Mouse (Mus musculus): ENCODE results near the gene Aldh3a2.

DNA sequence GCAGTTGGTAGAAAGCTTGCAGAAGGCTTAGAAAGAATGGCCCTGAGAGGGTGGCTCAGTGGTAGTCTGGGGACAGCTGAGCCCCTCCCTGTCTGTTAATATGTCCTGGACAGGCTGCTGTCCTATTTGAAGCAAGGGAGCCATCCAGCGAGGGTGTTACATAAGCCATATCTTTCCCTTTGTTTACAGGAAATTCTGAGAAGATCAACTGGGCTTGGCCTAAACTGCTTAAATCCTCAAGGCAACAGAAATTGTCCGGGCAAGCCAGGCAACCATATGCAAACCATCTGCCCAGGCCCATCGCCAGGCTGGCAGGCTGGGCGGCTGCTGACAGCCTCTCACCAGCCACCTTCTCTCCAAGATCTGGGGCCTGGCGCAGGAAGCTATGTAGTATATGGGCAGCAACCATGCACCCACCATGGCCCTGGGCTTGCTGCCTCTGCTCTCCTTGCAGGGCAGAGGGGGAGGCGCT lies 41.3 kb downstream of the Aldh3a2 start:
- TF ChIP-seq MAFK (IDR thresholded peaks at IDR 0.05; ENCODE audit: insufficient read depth, low read depth, low read length) (no peak), CHD2 (IDR thresholded peaks at IDR 0.05; ENCODE audit: low read depth, low read length) (no peak), ZC3H11A (IDR thresholded peaks at IDR 0.05; ENCODE audit: borderline replicate concordance, low read depth, low read length) (no peak)
